Mouse (Mus musculus) intestine, embryonic 16.5 days (tissue): ENCODE measurements around the gene Slc39a3. TPM values are rescaled to one million over a fixed set of nuclear protein-coding genes. Genes with fewer than 3 reads are reported as not detected.

Experiments used
- ATAC-seq: fragments of 200-750 bp; cut with Nextera tagmentation; 2 replicates; pipeline ENCODE4 v1.8.0; 2017; ENCODE audit warnings: moderate TSS enrichment, moderate library complexity
- H3K27ac ChIP-seq: fragments of 300-500 bp; sonication (generic); 2 replicates; pipeline ENCODE4 v1.5.1; 2014; ENCODE audit warnings: mild to moderate bottlenecking, low read length
- H3K27me3 ChIP-seq: fragments of 300-500 bp; sonication (generic); replicated peaks from 2 replicates; pipeline ENCODE4 v1.6.1; 2014; ENCODE audit warnings: low read length, control low read depth, mixed read lengths; ENCODE audit not compliant: control insufficient read depth, insufficient read depth
- H3K36me3 ChIP-seq: fragments of 300-500 bp; sonication (generic); 2 replicates; pipeline ENCODE4 v1.6.1; 2014; ENCODE audit warnings: low read length, control low read depth; ENCODE audit not compliant: control insufficient read depth, insufficient read depth
- H3K4me1 ChIP-seq: fragments of 300-500 bp; sonication (generic); 2 replicates; pipeline ENCODE4 v1.6.1; 2014; ENCODE audit warnings: low read length, control low read depth, mixed read lengths; ENCODE audit not compliant: control insufficient read depth, insufficient read depth
- H3K4me2 ChIP-seq: fragments of 300-500 bp; sonication (generic); 2 replicates; pipeline ENCODE4 v1.6.1; 2014; ENCODE audit warnings: low read depth, low read length, control low read depth
- H3K4me3 ChIP-seq: fragments of 300-500 bp; sonication (generic); 2 replicates; pipeline ENCODE4 v1.5.1; 2014; ENCODE audit warnings: mild to moderate bottlenecking, low read length
- H3K9ac ChIP-seq: fragments of 300-500 bp; sonication (generic); 2 replicates; pipeline ENCODE4 v1.6.1; 2014; ENCODE audit warnings: low read depth, low read length
- H3K9me3 ChIP-seq: fragments of 300-500 bp; sonication (generic); 2 replicates; pipeline ENCODE4 v1.6.1; 2016; ENCODE audit warnings: low read length, control low read depth; ENCODE audit not compliant: control insufficient read depth
- WGBS: fragments of 180-500 bp; shearing (Covaris S2); extraction: QIAGEN DNeasy Blood & Tissue Kit; methylation state at CpG from one replicate; pipeline ENCODE4 v1.1.7; 2014; 5-methylcytosine and 5-hydroxymethylcytosine counted together
- polyA plus RNA-seq: library from polyadenylated mRNA; unstranded; fragments of >200 nt; fragmentation: Nextera tagmentation; extraction: Ambion mirVana; gene quantifications from 2 replicates; pipeline ENCODE4 v1.2.1, GENCODE M21; 2015

Gene Slc39a3
- polyA plus RNA-seq, 1 experiment from 2014 or later: 18.9 TPM

DNA sequence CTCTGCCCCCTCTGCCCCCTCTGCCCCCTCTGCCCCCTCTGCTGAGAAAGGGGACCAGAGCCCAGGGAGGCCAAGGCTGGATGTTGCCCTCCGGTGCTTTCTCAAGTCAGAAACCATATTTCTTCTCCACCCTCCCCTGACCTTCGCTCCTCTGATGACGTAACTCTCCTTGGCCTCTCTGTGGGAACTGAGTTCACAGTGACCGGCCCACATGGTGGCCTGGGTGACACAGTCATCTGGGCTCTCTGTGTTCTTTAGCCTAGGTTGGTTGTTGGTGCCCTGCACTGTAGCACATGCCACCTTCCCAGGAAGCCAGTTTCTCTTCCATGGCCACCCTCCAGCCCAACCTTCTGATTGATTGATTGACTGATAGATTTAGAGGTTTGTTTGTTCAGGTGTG lies 54.8 kb downstream of the Slc39a3 start:
- Histone ChIP-seq H3K9me3 (no peaks in the 10 kb centered on the region), H3K4me1 (peaks cover 22% of the 10 kb centered on the region), H3K4me3 (no peak overlapping the region), H3K4me2 (peak overlapping the region; percentile 32; the same call in 1 of the 2 replicates), H3K27me3 (0 out of 2 replicates have a peak, but pooled peaks cover 4% of the 10 kb centered on the region), H3K9ac (0 out of 2 replicates have a peak overlapping the region, but pooled peaks have one; percentile 24), H3K27ac (no peak overlapping the region), H3K36me3 (no peaks in the 10 kb centered on the region)
- peak; percentile 68 for ATAC-seq
- WGBS: 44% methylated on average over 4 of the region's 4 CpGs

DNA sequence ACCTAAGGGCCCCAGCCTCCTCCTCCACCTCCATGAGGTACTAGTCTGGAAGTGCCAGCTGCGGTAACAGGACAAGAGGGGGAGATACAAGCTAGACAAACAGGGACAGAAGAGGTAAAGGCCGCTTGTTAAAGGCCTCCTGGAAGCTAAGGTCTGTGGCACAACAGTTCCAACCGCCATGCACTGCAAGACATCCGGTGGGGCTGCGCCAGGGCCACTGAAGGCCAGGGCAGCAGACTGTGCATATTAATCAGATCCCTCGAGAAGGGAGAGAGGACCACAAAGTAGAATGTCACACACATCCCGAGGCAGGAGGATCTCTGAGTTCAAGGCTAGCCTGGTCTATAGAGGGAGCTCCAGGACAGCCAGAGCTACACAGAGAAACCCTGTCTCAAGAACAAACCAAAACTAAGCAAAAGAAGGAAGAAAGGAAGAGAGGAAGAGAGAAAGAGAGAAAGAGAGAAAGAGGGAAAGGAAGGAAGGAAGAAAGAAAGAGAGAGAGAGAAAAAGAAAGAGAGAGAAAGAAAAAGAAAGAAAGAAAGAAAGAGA lies 55.6 kb downstream of the Slc39a3 start:
- Histone ChIP-seq H3K36me3 (no peaks in the 10 kb centered on the region), H3K4me1 (peaks cover 17% of the 10 kb centered on the region), H3K4me2 (no peak overlapping the region), H3K27me3 (0 out of 2 replicates have a peak, but pooled peaks cover 4% of the 10 kb centered on the region), H3K27ac (no peak overlapping the region), H3K4me3 (no peak overlapping the region), H3K9ac (no peak overlapping the region), H3K9me3 (no peaks in the 10 kb centered on the region)
- 60% methylated on average over 7 of the region's 7 CpGs for WGBS
- ATAC-seq: no peak

Other genes with a start within 250 kb of the Slc39a3 start
- gene Sf3a2, start 239.2 kb downstream of the Slc39a3 start, polyA plus RNA-seq: 62.3 and 63.0 TPM in 2 replicates
- gene Plekhj1, start 238.8 kb downstream of the Slc39a3 start, polyA plus RNA-seq: 120 and 135 TPM in 2 replicates
- 0.07 and 0.10 TPM in 2 replicates for gene Amh, start 232.2 kb downstream of the Slc39a3 start, polyA plus RNA-seq
- gene Jsrp1, start 223.9 kb downstream of the Slc39a3 start, polyA plus RNA-seq: 0.70 and 0.82 TPM in 2 replicates
- 1,610 and 1,714 TPM in 2 replicates for gene Oaz1, start 210.8 kb downstream of the Slc39a3 start, polyA plus RNA-seq
- gene Lingo3, start 193.4 kb downstream of the Slc39a3 start, polyA plus RNA-seq: 0.07 and 0.10 TPM in 2 replicates
- 198 and 240 TPM in 2 replicates for gene Lsm7, start 182.2 kb downstream of the Slc39a3 start, polyA plus RNA-seq
- gene Sppl2b, start 182.2 kb downstream of the Slc39a3 start, polyA plus RNA-seq: 36.2 and 36.6 TPM in 2 replicates
- gene Tmprss9, start 165.6 kb downstream of the Slc39a3 start, polyA plus RNA-seq: 0.06 TPM in 1 of 2 replicates, not detected in the other
- 390 and 410 TPM in 2 replicates for gene Timm13, start 136.5 kb downstream of the Slc39a3 start, polyA plus RNA-seq
- 38.6 and 41.0 TPM in 2 replicates for gene Lmnb2, start 119.2 kb downstream of the Slc39a3 start, polyA plus RNA-seq
- 26.5 and 29.1 TPM in 2 replicates for gene Gadd45b, start 107.4 kb downstream of the Slc39a3 start, polyA plus RNA-seq
- 3.6 and 4.0 TPM in 2 replicates for gene Gng7, start 22.5 kb downstream of the Slc39a3 start, polyA plus RNA-seq
- gene Diras1, start 11.8 kb downstream of the Slc39a3 start, polyA plus RNA-seq: 0.61 and 0.92 TPM in 2 replicates
- gene Sgta, start 22.8 kb upstream of the Slc39a3 start, polyA plus RNA-seq: 204 TPM in 2 replicates
- 48.7 and 53.8 TPM in 2 replicates for gene Thop1, start 32.6 kb upstream of the Slc39a3 start, polyA plus RNA-seq
- gene Creb3l3, start 61.4 kb upstream of the Slc39a3 start, polyA plus RNA-seq: 123 and 180 TPM in 2 replicates
- 214 and 225 TPM in 2 replicates for gene Map2k2, start 68.5 kb upstream of the Slc39a3 start, polyA plus RNA-seq
- gene Zbtb7a, start 97.8 kb upstream of the Slc39a3 start, polyA plus RNA-seq: 46.2 and 47.4 TPM in 2 replicates
- gene Pias4, start 130.5 kb upstream of the Slc39a3 start, polyA plus RNA-seq: 52.5 and 54.4 TPM in 2 replicates
- 526 and 531 TPM in 2 replicates for gene Eef2, start 139.2 kb upstream of the Slc39a3 start, polyA plus RNA-seq
- 15.4 and 47.6 TPM in 2 replicates for gene Dapk3, start 145.6 kb upstream of the Slc39a3 start, polyA plus RNA-seq
- not detected in 2 replicates for gene 4930442H23Rik, start 146.4 kb upstream of the Slc39a3 start, polyA plus RNA-seq
- gene Nmrk2, start 164.6 kb upstream of the Slc39a3 start, polyA plus RNA-seq: 0.17 TPM in 1 of 2 replicates, not detected in the other
- 1.4 and 1.5 TPM in 2 replicates for gene Atcay, start 193.4 kb upstream of the Slc39a3 start, polyA plus RNA-seq
- 7.1 and 8.0 TPM in 2 replicates for gene Zfr2, start 195.7 kb upstream of the Slc39a3 start, polyA plus RNA-seq
- gene Matk, start 215.5 kb upstream of the Slc39a3 start, polyA plus RNA-seq: 2.0 and 2.3 TPM in 2 replicates
- gene Mrpl54, start 229.5 kb upstream of the Slc39a3 start, polyA plus RNA-seq: 240 and 249 TPM in 2 replicates
- 72.2 and 83.1 TPM in 2 replicates for gene Apba3, start 229.5 kb upstream of the Slc39a3 start, polyA plus RNA-seq